ENCODE assay signal across 9 mouse cellular contexts in genomic region chr2:31435567-31435966, GRCm38 (mm10). TPM values are rescaled to one million over a fixed set of nuclear protein-coding genes. Genes with fewer than 3 reads are reported as not detected.
DNase-seq lines count a peak whose midpoint lies in the region; ATAC-seq lines count a peak whose summit lies in the region.
"Had no signal": no experiment of that assay in that cellular context is flagged by ENCODE, and none has a peak within 500 bp of the region (broad histone marks: within the 10 kb centered on the region; RNA-seq: fewer than 3 reads in every experiment).

No protein-coding gene starts in this region.

- no peaks in the 10 kb centered on the region; the same call in 1 of the 2 replicates for H3K27me3 ChIP-seq in midbrain, embryonic 11.5 days (ENCODE audit: control insufficient read depth, insufficient read depth, low read length)
- no peaks in the 10 kb centered on the region for H3K27me3 ChIP-seq in midbrain, embryonic 15.5 days (replicated peaks)
- H3K27me3 ChIP-seq in liver, embryonic 11.5 days (replicated peaks; ENCODE audit: control insufficient read depth, insufficient read depth, low read length), result peaks cover under 1% of the 10 kb centered on the region

- H3K4me3 ChIP-seq in midbrain, embryonic 11.5 days (ENCODE audit: low read depth, low read length), result no peak overlapping the region
- no peak overlapping the region for H3K4me3 ChIP-seq in midbrain, embryonic 15.5 days
- H3K4me3 ChIP-seq in liver, embryonic 11.5 days (ENCODE audit: low read depth, low read length), result no peak overlapping the region
- H3K4me3 ChIP-seq: neural tube, embryonic 12.5 days had no signal

- H3K9me3 ChIP-seq in midbrain, embryonic 11.5 days (ENCODE audit: control insufficient read depth, low read length), result no peaks in the 10 kb centered on the region
- H3K9me3 ChIP-seq in midbrain, embryonic 15.5 days, result no peaks in the 10 kb centered on the region
- H3K9me3 ChIP-seq in liver, embryonic 11.5 days (ENCODE audit: control insufficient read depth, low read length), result no peaks in the 10 kb centered on the region
- H3K9me3 ChIP-seq: neural tube, embryonic 12.5 days had no signal

- no peak overlapping the region for H3K4me2 ChIP-seq in midbrain, embryonic 11.5 days
- no peak overlapping the region for H3K4me2 ChIP-seq in midbrain, embryonic 15.5 days
- no peak overlapping the region for H3K4me2 ChIP-seq in liver, embryonic 11.5 days
- H3K4me2 ChIP-seq: neural tube, embryonic 12.5 days had no signal

- WGBS in midbrain, embryonic 11.5 days, result 39% methylated on average over 6 of the region's 6 CpGs
- 44% methylated on average over 6 of the region's 6 CpGs for WGBS in midbrain, embryonic 15.5 days
- WGBS in liver, embryonic 11.5 days, result 31% methylated on average over 6 of the region's 6 CpGs

- DNase-seq in cerebellum, adult 8-10 months, result peak; percentile 20
- no peak for DNase-seq in cerebellum, adult 9-11 months
- DNase-seq in midbrain, embryonic 11.5 days (ENCODE audit: low spot score, missing footprints), result peak; percentile 92
- DNase-seq in adrenal gland, adult 8-10 months, result peak; percentile 38
- DNase-seq in gastrocnemius, postnatal 14 days, result peak; percentile 44
- DNase-seq in liver, embryonic 11.5 days (ENCODE audit: low spot score), result peak; percentile 50
- peak; percentile 82 for DNase-seq in retina, postnatal 1 day

- no peaks in the 10 kb centered on the region for H3K4me1 ChIP-seq in midbrain, embryonic 11.5 days (ENCODE audit: control insufficient read depth, insufficient read depth, low read length)
- H3K4me1 ChIP-seq in midbrain, embryonic 15.5 days, result no peaks in the 10 kb centered on the region
- 0 out of 2 replicates have a peak, but pooled peaks cover 2% of the 10 kb centered on the region for H3K4me1 ChIP-seq in liver, embryonic 11.5 days (replicated peaks; ENCODE audit: control insufficient read depth, insufficient read depth, low read length)
- H3K4me1 ChIP-seq: neural tube, embryonic 12.5 days had no signal

- H3K9ac ChIP-seq in midbrain, embryonic 11.5 days (ENCODE audit: low read length), result no peak overlapping the region
- H3K9ac ChIP-seq in midbrain, embryonic 15.5 days, result no peak overlapping the region
- no peak overlapping the region for H3K9ac ChIP-seq in liver, embryonic 11.5 days (ENCODE audit: low read depth, low read length)
- H3K9ac ChIP-seq: neural tube, embryonic 12.5 days had no signal

- no peak for ATAC-seq in midbrain, embryonic 11.5 days (ENCODE audit: low FRiP score)
- ATAC-seq in midbrain, embryonic 15.5 days (replicated peaks), result no peak
- no peak for ATAC-seq in liver, embryonic 11.5 days (replicated peaks; ENCODE audit: low FRiP score)

- intact Hi-C loops in gastrocnemius, postnatal 14 days (cut with DNase I; ENCODE audit: low total_unique reads), result loop anchor here (2.0 kb wide), 1 partner anchor 37 kb away; no protein-coding TSS in a partner anchor

- H3K36me3 ChIP-seq in midbrain, embryonic 11.5 days (ENCODE audit: control insufficient read depth, insufficient read depth, low read length), result no peaks in the 10 kb centered on the region
- no peaks in the 10 kb centered on the region for H3K36me3 ChIP-seq in midbrain, embryonic 15.5 days (replicated peaks)
- no peaks in the 10 kb centered on the region for H3K36me3 ChIP-seq in liver, embryonic 11.5 days (ENCODE audit: control insufficient read depth, insufficient read depth, low read length)
- H3K36me3 ChIP-seq: neural tube, embryonic 12.5 days had no signal

- H3K27ac ChIP-seq in midbrain, embryonic 11.5 days (ENCODE audit: low read depth, low read length), result no peak overlapping the region
- H3K27ac ChIP-seq in midbrain, embryonic 15.5 days, result no peak overlapping the region
- no peak overlapping the region for H3K27ac ChIP-seq in liver, embryonic 11.5 days (ENCODE audit: low read depth, low read length)
- H3K27ac ChIP-seq: neural tube, embryonic 12.5 days had no signal

RNA-seq across cellular contexts. Expression of gene Ass1, which starts 34.4 kb away (rescaled TPM):
- polyA plus RNA-seq in midbrain, embryonic 11.5 days (2014; fragmentation: Nextera tagmentation; extraction: Ambion mirVana), result 9.6 and 10.3 TPM in 2 replicates
- polyA plus RNA-seq in midbrain, embryonic 15.5 days (2015; fragmentation: Nextera tagmentation; extraction: Ambion mirVana), result 7.6 and 9.4 TPM in 2 replicates
- total RNA-seq in adrenal gland, adult 8-10 months (2022), result 10 to 100 TPM; 23.3 to 46.1 (median 34.9) TPM
- total RNA-seq in gastrocnemius, postnatal 14 days (2021), result 1 to 10 TPM; 1.2 to 2.0 TPM
- 65.1 and 72.4 TPM in 2 replicates for polyA plus RNA-seq in liver, embryonic 11.5 days (2014; fragmentation: Nextera tagmentation; extraction: Ambion mirVana)
